Mouse (Mus musculus) gonadal fat pad, adult 2 months (tissue): ENCODE measurements around the gene Nfs1. TPM values are rescaled to one million over a fixed set of nuclear protein-coding genes. Genes with fewer than 3 reads are reported as not detected.
A peak's percentile ranks its signal among the peaks of the same experiment; 100 is the strongest.
"Not testable (repeated sequence)": the region's sequence is repeated elsewhere in the genome, so short reads cannot be mapped to it uniquely, and the experiment has no call there.

ENCODE experiments used
- DNase-seq: peaks from one replicate; pipeline ENCODE4 v3.0.0-alpha.2; 2012; ENCODE audit warnings: low read depth
- polyA plus RNA-seq: library from polyadenylated mRNA; depleted of rRNA; stranded (reverse); fragments of >200 nt; gene quantifications from 2 replicates; pipeline ENCODE4 v1.2.3, GENCODE M21; 2012; rRNA removed

Gene Nfs1
- 47.1 and 54.8 TPM in 2 replicates for polyA plus RNA-seq

DNA sequence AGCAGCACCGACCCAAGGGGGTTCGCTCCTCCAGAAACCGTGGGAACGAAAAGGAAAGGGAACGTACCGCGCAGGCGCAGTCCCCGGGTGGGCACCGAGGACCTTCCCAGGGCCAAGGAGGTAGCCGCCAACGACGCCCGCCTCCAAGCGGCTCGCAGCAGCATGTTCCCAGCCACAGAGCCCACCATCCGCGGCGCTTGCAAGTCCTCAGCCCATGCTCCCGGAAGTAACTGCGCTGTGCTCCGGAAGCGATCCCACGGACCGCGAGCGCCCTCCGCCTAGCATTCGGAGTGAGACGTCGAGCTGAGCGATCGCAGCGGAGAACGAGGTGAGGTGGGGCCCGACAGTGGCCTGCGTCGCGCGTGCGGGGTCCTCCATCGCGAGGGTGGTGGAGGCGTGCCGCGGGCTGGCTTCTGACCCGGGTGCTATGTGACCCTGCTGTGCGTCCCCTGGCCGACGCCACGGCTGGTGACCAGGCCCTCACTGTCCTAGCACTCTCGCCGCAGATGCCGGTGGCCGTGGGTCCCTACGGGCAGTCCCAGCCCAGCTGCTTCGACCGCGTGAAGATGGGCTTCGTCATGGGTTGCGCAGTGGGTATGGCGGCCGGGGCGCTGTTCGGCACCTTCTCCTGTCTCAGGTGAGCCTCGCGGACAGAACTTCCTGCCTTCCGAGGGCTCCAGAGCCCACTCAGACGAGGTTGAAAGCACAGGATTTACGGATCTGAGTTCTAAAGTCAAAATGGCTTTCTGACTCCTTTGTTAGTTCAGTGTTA lies at the start of gene Nfs1, which contains the start of gene Romo1:
Gene Nfs1 (minus strand): TSS at position 234 of the 772 bp plus-strand sequence.
Gene Romo1 (plus strand): TSS at position 87 of the 772 bp plus-strand sequence.
- no peak for DNase-seq

DNA sequence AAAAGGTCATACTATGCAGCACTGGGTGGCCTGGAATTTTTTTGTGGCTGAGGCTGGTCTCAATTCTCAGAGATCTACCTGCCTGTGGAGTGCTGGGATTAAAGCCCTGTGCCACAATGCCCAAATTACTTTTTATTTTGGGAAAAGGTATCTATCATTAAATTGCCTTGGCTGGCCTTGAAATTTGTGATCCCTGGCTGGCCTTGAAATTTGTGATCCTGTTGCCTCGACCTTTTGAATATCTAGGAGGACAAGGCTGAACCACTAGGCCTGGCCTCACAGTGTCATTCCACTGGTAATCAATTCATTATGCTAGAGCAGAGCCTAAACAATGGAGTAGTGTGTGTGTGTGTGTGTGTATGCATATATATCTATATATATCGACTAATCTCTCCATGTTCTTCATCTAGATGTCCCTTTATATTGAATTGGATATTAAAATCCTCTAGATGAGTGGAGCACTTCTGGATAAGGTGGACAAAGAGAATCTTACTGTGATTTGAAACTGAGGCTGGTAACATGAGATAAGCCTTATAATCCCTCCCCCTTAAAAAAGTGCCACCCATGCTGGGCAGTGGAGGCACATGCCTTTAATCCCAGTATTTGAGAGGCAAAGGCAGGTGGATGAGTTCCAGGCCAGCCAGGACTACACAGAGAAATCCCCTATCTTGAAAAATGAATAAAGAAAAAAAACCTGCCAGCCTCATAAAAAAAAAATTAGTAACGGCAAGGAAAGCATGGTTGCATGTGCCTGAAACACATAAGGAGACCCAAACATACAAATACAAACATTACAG lies 49.3 kb upstream of the Nfs1 start:
- DNase-seq, result no peak

DNA sequence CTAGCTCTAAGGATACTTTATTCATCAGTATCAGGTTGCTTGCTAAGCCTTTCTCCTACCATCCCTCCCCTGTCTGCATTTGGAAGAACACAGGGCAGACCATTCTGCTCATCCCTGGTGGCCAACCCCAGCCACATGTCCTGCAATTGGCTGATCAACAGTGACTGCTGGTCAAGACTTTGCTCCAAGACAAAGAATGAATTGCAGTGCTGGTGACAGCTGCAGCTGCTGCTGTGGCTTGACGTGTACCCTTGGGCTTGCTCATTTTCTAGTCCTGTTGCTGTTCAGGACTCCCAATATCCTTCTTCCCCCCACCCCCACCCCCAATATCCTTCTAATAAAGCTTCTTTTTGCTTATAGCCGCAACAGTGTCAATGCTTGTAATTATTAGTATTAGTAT lies 48.1 kb upstream of the Nfs1 start:
- no peak for DNase-seq

DNA sequence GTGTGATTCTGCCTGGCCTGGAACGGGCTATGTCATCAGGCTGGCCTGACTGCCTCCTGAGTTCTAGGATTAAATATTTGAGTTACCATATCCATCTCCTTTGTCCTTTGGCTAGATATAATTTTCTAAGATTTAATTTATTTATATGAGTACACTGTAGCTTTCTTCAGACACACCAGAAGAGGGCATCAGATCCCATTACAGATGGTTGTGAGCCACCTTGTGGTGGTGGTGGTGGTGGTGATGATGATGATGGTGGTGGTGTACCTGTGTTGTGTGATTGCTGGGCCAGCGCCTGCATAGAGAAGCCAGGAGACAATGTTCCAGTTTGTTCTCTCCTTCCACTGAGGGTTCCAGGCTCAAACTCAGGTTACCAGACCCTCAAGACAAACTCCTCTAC lies 47.6 kb upstream of the Nfs1 start:
- no peak for DNase-seq

DNA sequence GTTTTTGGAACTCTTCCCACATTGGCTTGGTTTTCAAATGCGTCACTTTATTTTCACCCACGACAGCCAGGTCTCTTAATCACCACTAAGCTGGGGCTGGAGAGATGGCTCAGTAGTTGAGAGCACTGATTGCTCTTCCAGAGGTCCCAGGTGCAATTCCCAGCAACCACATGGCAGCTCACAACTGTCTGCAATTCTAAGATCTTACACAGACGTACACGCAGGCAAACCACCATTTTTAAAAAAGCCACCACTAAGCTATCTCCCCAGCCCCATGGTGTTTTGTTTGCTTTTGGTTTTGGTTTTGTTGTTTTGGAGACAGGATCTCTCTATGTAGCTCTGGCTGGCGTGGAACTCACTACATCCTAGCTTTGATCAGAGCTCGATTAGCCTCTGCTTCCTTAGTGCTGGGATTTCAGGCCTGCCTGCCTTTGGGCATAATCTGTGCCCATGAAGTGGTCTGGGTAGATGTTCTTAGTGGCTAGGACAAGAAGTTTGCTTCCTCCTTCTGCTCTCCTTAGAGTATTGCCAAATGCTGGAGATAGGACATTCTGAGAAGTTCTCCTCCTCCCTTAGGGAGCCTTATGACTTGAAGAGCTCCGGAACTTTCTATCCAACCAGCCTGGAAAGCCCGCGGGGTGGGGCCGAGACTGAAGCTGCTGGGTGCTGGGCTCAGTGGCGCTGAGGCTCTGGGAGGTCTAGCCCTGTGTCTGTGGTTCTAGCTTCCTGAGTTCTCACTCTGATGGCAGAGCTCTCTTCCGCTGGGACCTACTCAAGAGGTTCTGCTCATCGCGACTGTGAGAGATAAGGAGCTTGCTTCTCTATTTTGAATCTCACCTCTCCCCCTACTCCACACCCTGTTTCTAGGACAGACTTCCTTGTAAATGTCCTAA lies 46.3 kb upstream of the Nfs1 start:
- no peak for DNase-seq

DNA sequence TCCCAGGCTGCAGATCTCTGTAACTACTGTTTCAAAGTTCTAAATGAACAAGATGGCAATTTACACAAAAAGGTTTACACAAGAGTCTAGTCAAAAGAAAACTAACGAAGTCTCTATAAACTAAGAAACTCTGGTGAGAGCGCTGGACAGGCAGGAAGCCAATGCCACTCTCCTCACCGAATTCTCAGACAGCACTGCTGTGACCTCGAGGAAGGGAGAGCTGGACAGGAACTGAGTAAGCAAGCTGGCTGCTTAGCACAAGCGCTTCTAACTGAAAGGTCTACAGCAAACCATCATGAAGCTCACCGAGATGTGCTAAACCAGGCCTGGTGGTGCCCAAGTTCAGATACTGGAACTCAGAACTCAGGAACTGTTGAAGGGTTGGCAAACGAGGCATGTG lies 45.3 kb upstream of the Nfs1 start:
- not testable (repeated sequence) for DNase-seq

DNA sequence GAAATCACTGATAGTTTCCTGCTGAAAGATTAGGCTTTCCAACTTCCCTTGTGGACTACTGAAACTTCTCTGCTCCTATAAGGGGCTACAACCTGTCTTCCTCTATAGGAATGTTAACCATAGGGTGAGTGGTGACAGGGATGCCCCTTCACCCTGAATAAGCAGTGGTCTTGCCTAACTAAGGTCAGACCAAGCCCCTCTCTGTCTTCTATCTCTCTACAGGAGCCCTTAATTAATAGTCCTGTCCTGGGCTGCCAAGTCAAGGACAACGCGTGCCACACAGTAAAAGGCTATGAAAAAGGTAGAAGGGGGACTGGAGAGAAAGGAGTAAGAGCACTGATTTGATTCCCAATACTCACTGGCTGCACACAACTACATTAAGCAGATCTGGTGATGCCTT lies 37.6 kb upstream of the Nfs1 start:
- no peak for DNase-seq

DNA sequence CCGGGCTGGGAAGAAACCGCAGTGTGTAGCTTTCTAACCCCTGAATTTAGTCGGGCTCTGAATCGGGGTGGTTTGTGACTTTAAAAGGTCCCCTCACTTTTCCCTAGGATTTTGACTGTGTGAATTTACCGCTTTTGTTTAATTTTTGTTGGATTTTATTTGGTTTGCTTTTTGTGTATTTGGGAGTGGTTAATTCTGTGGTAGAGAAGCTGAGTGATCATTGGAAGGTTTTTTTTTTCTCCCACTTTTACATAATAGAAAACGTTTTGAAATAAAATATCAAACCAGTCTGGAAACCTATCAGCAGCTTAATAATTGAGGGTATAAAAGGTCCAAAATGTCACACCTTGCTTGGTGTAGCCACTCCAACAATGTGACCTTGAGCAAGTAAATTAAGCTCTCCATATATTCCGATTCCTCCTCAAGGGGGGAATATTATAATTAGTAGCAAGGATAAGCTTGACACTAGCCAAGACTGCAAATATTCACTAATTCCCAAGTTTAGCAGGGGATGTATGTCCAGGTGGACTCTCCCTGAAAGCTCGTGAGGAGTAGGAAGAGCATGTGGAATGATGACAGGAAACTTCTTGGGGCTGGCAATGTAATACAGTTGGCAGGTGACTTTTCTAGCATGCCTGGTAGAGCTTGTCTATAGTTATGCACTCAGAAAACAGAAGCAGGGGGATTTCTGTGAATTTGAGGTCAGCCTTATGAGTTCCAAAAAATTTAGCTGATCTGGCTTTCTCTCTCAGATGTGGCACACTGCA lies 37.0 kb upstream of the Nfs1 start:
- no peak for DNase-seq

DNA sequence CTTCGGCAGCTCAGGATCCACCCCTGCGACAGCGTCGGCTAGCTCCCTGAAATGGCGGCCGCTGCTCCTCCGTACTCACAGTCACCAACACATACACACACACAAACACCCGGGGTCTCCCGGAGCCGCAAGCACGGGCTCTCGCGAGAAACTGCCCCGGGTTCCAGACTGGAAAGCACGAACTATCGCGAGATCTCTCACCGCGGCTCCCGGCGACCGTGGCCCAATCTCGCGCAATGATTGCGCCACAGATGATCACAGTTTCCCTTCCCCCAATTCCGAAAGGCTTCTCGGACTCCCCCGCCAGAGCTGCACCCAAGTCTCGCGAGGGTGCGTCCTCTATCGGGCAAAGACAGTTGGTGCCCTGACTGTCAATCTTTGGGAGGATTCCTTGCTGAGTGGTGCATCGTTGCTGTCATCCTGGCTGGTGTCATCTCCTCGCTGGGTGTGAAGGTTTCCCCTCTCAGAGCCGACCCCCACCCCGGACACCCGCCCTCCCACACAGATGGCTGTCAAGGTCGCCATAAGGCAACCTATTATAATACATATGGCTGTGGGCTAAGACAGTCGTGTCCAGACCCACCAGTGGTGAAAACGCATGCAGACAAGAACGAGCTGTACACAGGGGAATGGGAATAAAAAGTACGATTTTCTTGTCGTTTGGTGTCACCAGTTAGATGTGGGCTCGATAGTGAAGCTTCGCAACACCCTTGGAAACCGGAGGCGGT lies 36.3 kb upstream of the Nfs1 start, which contains the start of gene Rbm39:
Gene Rbm39 (minus strand): TSS at position 145 of the 728 bp plus-strand sequence.
- DNase-seq, result peak; percentile 94

DNA sequence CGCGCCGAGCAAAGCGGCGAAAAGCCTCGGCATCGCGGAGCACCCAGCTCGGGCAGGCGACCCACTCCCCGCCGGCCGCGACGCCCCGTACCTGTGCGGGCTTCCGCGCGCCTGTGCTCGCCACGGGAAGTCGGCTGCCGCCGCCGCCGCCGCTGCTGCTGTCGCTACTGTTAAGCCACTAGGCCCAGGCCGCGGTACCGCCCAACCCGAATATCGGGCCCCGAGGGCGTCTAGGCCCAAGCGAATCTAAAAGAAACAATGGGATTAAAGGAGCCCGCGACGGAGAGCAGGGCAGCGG lies 35.8 kb upstream of the Nfs1 start:
- no peak for DNase-seq

DNA sequence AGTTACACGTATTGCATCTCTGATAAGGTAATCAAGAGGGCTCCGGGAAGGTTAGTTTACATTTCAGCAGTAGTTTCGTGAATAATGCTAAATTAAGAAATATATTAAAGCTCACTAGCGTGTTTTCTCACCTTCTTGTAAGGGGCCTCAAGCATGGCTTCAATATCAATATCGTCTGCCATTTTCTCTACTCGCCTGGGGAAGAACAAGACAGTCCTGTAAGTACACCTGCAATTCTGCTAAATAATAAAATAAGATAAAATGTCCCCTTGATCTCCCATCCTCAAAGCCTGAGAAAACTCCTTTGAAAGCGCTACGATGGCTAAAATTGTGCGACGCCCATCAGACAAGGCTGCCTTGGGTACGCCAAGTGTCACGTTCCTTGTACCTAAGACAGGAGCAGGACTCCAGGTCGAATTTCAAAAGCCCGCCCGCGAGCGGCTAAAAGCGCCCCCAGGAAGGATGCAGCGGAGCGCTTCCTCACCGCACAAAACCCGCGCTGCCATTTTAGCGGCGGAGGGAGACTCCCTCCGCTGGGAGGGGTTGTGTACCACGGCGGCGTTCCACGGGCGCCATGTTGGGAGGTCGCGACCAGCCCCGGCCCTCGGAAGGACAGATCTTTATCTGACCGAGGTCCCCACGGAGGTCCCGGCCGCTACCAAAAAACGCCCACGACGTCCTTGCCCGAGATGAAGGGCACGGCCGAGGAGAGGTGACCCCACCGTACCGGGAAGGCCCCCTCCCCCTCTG lies 35.2 kb upstream of the Nfs1 start:
- DNase-seq, result no peak

DNA sequence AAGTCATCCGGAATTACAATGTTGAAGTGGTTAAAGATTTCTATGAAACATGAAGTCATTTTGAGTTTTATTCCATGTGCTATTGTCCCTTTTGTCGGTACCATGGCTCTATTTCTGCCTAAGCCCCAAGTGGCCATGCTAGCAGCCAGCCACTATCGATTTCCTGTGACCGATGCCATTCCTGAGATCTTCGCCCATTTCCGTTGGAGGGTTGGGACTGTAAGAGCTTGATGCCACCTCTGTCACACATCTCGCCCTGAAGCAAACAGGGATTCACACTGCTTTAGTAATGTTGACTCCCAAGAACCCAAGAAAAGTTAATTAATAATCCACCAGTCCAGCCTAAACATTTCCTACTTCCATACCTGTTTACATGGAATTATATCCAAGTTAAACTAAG lies 33.7 kb upstream of the Nfs1 start:
- no peak for DNase-seq

DNA sequence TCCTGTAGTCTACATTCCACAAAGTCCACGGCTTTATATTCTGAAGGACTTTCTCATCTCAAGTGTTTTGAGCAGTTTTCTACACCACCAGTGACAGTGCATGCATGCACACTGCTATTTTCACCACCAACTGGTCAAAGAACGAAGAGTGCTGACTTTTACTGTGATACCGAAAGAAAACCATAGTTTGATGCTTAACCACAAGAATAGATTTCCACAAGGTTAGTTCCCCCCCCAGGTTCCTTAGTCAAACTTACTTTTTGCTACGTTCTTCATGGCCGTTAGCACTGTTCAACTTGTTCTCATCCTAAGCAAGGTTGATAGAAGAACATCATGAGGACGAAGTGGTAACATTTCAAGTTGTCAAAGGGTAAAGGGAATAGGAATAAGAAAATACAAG lies 33.1 kb upstream of the Nfs1 start:
- DNase-seq, result no peak

DNA sequence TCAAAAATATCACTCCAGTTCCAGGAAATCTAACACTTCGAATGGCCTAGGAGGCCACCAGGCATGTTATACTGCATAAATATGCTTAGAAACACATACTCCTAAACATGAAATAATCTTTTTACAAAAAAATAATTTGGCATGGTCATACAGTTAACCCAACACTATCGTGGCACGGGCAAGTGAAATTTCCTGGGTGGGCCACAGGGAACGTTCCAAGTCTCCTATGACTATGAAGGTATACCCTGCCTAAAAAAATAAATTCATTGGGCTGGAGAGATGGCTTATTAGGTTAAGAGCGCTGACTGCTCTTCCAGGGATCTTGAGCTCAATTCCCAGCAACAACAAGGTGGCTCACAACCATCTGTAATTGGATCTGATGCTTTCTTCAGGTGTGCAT lies 22.6 kb upstream of the Nfs1 start:
- DNase-seq, result no peak

DNA sequence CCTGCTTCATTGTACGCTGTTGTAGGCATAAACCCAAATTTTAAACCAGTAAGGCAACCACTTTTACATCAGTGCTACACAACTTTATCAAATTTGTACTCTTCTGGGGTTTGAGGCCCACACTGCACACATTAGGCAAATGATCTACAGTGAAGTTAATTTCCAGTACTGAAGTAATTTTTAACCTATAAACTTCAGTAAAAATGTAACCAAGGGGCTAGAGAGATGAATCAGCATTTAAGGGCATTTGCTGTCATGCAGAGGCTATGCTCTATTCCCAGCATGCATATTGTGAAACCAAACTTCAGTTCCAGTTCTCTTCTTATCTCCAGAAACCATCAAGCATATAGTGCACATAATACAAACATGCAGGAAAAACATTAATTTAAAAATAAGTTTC lies 21.5 kb upstream of the Nfs1 start:
- DNase-seq, result no peak

DNA sequence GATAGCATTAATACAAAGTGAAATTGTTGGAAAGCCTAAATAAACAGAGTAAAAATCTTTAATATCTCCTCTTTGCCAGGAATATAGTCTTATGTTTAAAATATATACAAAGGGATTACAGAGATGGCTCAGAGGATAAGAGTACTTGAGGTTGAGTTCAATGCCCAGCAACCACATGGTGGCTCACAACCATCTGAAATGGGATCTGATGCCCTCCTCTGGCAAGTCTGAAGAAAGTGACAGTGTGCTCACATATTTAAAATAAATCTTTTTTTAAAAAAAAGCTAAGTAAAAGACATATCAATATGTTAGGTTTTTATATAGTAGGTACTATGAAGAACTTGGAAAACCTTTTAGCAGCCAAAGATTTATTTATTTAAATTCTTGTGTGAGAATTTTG lies 7.6 kb upstream of the Nfs1 start:
- DNase-seq, result no peak

DNA sequence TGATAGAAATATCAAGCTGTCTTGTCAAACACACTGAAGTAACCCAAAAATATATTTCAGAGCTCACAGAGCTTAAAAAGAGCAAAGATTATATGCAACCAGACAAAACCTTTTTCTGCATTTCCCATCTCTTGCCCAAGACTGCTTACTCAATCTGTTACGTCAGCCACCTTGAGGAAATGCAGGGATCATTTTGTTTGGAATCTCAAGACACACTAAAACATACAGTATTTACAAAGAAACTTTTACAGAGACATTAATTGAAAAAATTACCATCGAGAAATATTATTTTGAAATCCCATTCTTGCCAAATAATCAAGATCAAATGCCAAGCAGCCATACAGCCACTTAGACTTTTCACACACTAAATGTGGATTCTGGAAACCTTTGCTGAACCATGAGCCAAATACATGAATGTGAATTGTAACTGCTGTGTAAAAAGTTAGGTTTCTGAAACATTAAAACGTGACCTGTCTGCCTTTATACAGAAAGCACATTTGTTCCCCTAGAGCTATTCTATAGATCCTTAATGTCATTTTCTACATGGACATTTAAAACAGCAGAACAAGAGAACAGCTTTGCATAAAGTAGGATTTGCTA lies 3.4 kb upstream of the Nfs1 start:
- DNase-seq, result no peak

DNA sequence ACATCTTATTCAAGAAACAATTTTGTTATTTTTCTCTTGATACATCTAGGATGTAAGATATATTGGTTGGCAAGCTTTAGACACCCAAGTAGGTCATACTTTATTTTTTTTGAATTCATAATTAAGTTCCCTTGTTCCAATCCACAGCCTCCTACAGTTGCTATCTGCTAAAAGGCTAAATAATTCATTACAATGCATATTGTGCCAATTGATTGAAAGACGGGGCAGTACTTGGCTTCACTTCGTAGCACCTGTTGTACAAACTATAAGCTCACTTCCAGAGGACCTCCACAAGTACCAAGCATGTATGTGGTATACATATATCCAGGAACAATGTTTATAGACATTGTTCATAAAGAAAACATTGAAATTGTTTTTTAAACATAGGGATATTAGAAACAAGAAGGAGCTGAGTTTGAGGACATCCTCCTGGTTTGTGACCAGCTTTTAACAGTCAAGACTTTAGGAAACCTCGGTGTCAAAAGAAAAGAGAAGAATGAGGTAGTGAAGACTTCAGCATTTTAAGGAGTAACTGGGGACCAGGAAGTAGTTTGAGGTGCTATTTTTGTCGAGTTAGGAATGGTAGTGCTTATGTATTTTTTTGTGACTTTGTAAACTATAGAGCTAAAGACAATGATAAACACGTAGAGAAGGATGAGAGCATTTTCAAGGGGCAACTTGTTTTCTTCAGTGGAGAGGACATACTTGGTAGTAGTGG lies 2.4 kb upstream of the Nfs1 start:
- no peak for DNase-seq
